Comparison of ENCODE assay signal across 8 mouse cellular contexts in genomic region chr3:97226719-97227118, GRCm38 (mm10).
DNase-seq lines count a peak whose midpoint lies in the region; ATAC-seq and TF ChIP-seq lines count a peak whose summit lies in the region.

No protein-coding gene starts in this region.

- no peaks in the 10 kb centered on the region for H3K9me3 ChIP-seq in heart, embryonic 14.5 days (ENCODE audit: control insufficient read depth, low read length)
- no peaks in the 10 kb centered on the region for H3K9me3 ChIP-seq in G1E (replicated peaks)
- H3K9me3 ChIP-seq in forebrain, embryonic 16.5 days (ENCODE audit: control insufficient read depth, low read length): no peaks in the 10 kb centered on the region
- no peaks in the 10 kb centered on the region for H3K9me3 ChIP-seq in liver, postnatal 0 days (ENCODE audit: low read length)

- peak overlapping the region; percentile 72 for H3K4me2 ChIP-seq in heart, embryonic 14.5 days (ENCODE audit: low read length)
- H3K4me2 ChIP-seq in forebrain, embryonic 16.5 days (ENCODE audit: low read length): peak overlapping the region; percentile 65
- H3K4me2 ChIP-seq in liver, postnatal 0 days (ENCODE audit: low read depth, low read length): peak overlapping the region; percentile 89

- intact Hi-C loops in gastrocnemius, postnatal 36 days (cut with DNase I): loop anchor here (1.0 kb wide), 1 partner anchor 71 kb away; the partner anchor contains the start of gene Bcl9
- intact Hi-C loops in left cerebral cortex, postnatal 10 days (cut with DNase I): loop anchor here (5.0 to 10.0 kb wide), 2 partner anchors 71 to 108 kb away; partner anchors contain the start of gene Bcl9

- H3K9ac ChIP-seq in heart, embryonic 14.5 days (ENCODE audit: low read length): peak overlapping the region; percentile 92
- H3K9ac ChIP-seq in forebrain, embryonic 16.5 days (replicated peaks; ENCODE audit: low read depth, low read length): peak overlapping the region; percentile 87
- peak overlapping the region; percentile 74 for H3K9ac ChIP-seq in liver, postnatal 0 days (replicated peaks)

- peaks cover 21% of the 10 kb centered on the region for H3K36me3 ChIP-seq in heart, embryonic 14.5 days (ENCODE audit: control insufficient read depth, insufficient read depth, low read length)
- peaks cover 18% of the 10 kb centered on the region for H3K36me3 ChIP-seq in G1E (replicated peaks)
- H3K36me3 ChIP-seq in forebrain, embryonic 16.5 days (ENCODE audit: control insufficient read depth, insufficient read depth): peaks cover under 1% of the 10 kb centered on the region
- H3K36me3 ChIP-seq in liver, postnatal 0 days (replicated peaks; ENCODE audit: insufficient read depth, low read length): peaks cover 8% of the 10 kb centered on the region

- no peak for TF ChIP-seq EP300 in liver, postnatal 0 days (IDR thresholded peaks at IDR 0.05; ENCODE audit: low read depth)

- H3K4me3 ChIP-seq in heart, embryonic 14.5 days (ENCODE audit: control insufficient read depth in 1 of 2, insufficient read depth in 1 of 2, low read depth in 1 of 2, low read length in 2 of 2): peak overlapping the region; percentile 70 to 83
- H3K4me3 ChIP-seq in G1E (ENCODE audit: low read depth, low read length): peak overlapping the region; percentile 75
- H3K4me3 ChIP-seq in forebrain, embryonic 16.5 days (replicated peaks; ENCODE audit: low read length): peak overlapping the region; percentile 81
- H3K4me3 ChIP-seq in liver, postnatal 0 days (ENCODE audit: low read depth, low read length): peak overlapping the region; percentile 75

- TF ChIP-seq CTCF in G1E (IDR thresholded peaks at IDR 0.05; ENCODE audit: low read depth, low read length): no peak
- no peak for TF ChIP-seq CTCF in liver, postnatal 0 days (IDR thresholded peaks at IDR 0.05; ENCODE audit: low read depth)

- 2% methylated on average over 18 of the region's 18 CpGs for WGBS in heart, embryonic 14.5 days
- 0% methylated on average over 18 of the region's 18 CpGs for WGBS in forebrain, embryonic 16.5 days
- 3% methylated on average over 18 of the region's 18 CpGs for whole genome bisulfite sequencing in liver, postnatal 0 days (ENCODE audit: insufficient replicate concordance)

- peaks cover 4 to 31% of the 10 kb centered on the region in 2 experiments for H3K4me1 ChIP-seq in heart, embryonic 14.5 days (ENCODE audit: control insufficient read depth in 2 of 2, insufficient read depth in 2 of 2, low read length in 2 of 2)
- peaks cover 19% of the 10 kb centered on the region for H3K4me1 ChIP-seq in G1E (ENCODE audit: insufficient read depth, low read depth, low read length)
- peaks cover 35% of the 10 kb centered on the region for H3K4me1 ChIP-seq in forebrain, embryonic 16.5 days (replicated peaks; ENCODE audit: control insufficient read depth, insufficient read depth, low read length)
- peaks cover 19% of the 10 kb centered on the region for H3K4me1 ChIP-seq in liver, postnatal 0 days (ENCODE audit: insufficient read depth)

- no peaks in the 10 kb centered on the region for H3K27me3 ChIP-seq in heart, embryonic 14.5 days (ENCODE audit: control insufficient read depth, insufficient read depth, low read length)
- peaks cover 12% of the 10 kb centered on the region for H3K27me3 ChIP-seq in G1E (ENCODE audit: insufficient read depth, low read length)
- H3K27me3 ChIP-seq in forebrain, embryonic 16.5 days (replicated peaks; ENCODE audit: control insufficient read depth, insufficient read depth, low read length): no peaks in the 10 kb centered on the region
- no peaks in the 10 kb centered on the region for H3K27me3 ChIP-seq in liver, postnatal 0 days (ENCODE audit: insufficient read depth, low read length)

- no peak for DNase-seq in heart, adult 8-10 months (ENCODE audit: low spot score)
- DNase-seq in G1E (ENCODE audit: low spot score): peak; percentile 10
- no peak for DNase-seq in liver, postnatal 0 days
- DNase-seq in gastrocnemius, postnatal 36 days: no peak
- no peak for DNase-seq in left cerebral cortex, postnatal 10 days (ENCODE audit: extremely low spot score in 1 of 2, low spot score in 2 of 2)
- DNase-seq in adrenal gland, postnatal 25 days: no peak

- H3K27ac ChIP-seq in heart, embryonic 14.5 days (replicated peaks in 1 of 2; ENCODE audit: control insufficient read depth in 1 of 2, insufficient read depth in 1 of 2, low read depth in 2 of 2, low read length in 2 of 2): peak overlapping the region; percentile 63 to 93
- H3K27ac ChIP-seq in forebrain, embryonic 16.5 days (ENCODE audit: low read length): peak overlapping the region; percentile 87
- peak overlapping the region; percentile 76 for H3K27ac ChIP-seq in liver, postnatal 0 days (ENCODE audit: low read depth)

- ATAC-seq in heart, embryonic 14.5 days (ENCODE audit: insufficient number of reproducible peaks, insufficient read depth, low FRiP score, low read depth): no peak
- no peak for ATAC-seq in G1E (ENCODE audit: extremely low read depth, insufficient number of reproducible peaks, low FRiP score, poor library complexity, severe bottlenecking)
- ATAC-seq in forebrain, embryonic 16.5 days: peak; percentile 24
- no peak for ATAC-seq in liver, postnatal 0 days
